Mouse (Mus musculus) ES-Bruce4 (cell line): ENCODE data around the gene C3.

Experiments used
- CTCF ChIP-seq: IDR thresholded peaks from one replicate; pipeline ENCODE4 v1.8.1; 2011; ENCODE audit warnings: low read depth, low read length
- EP300 ChIP-seq: IDR thresholded peaks from 2 replicates; pipeline ENCODE4 v1.6.1; 2011; ENCODE audit warnings: low read depth, low read length; ENCODE audit not compliant: insufficient read depth
- POLR2A ChIP-seq: IDR thresholded peaks from one replicate; pipeline ENCODE4 v1.8.1; 2011; ENCODE audit warnings: low read length; ENCODE audit not compliant: insufficient read depth

DNA sequence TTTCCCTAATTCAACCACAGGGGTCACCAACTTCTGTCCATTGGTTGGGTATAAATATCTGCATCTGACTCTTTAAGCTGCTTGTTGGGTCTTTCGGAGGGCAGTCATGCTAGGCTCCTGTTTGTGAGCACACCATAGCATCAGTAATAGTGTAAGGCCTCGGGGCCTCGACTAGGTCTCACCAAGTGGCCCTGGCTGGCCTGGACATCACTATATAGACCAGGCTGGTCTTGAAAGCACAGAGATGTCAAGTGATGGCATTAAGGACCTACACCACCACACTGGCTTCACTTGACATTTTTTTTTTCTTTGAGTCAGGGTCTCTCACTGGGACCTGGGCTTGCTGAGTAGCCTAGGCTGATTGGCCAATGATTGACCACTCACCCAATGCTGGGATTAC is 30.3 kb upstream of the C3 start:
- TF ChIP-seq POLR2A (no peak), CTCF (no peak), EP300 (no peak)
